Mouse (Mus musculus): ENCODE measurements around the gene Ppfibp1. TPM values are rescaled to one million over a fixed set of nuclear protein-coding genes. Genes with fewer than 3 reads are reported as not detected.

The Ppfibp1 gene
- total RNA-seq, 2 experiments from 2014 or later = 35.3 to 40.6 TPM

GRCm38 (mm10) chr6:147062034-147062433, 173.7 kb downstream of the Ppfibp1 start:
- H3K4me3 ChIP-seq = no peak overlapping the region
- TF ChIP-seq CTCF (conservative IDR thresholded peaks at IDR 0.05) = no peak
- H3K27ac ChIP-seq = no peak overlapping the region
- DNase-seq (ENCODE audit: low spot score in 2 of 2) = no peak

DNA sequence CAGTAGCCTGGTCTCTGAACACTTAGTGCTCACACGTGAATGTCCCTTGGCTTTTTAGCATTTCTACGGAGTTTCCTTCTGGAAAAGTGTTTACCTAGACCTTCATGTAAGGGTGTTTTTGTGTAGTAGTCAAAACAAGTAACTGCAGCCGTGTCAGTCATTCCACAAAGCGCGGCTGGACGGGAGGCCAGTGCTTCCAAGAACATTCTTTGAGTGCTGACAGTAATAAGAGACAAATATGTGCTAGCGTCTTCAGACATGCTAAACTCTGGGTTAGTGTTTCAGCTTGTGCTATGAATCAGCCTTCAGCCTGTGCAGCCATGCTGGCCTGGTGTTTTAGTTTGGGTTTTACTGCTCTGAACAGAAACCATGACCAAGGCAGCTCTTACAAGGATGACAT, 174.4 kb downstream of the Ppfibp1 start:
- Histone ChIP-seq H3K4me3 (no peak overlapping the region), H3K27ac (no peak overlapping the region)
- no peak for TF ChIP-seq CTCF (conservative IDR thresholded peaks at IDR 0.05)
- DNase-seq (ENCODE audit: low spot score in 2 of 2) = no peak

DNA sequence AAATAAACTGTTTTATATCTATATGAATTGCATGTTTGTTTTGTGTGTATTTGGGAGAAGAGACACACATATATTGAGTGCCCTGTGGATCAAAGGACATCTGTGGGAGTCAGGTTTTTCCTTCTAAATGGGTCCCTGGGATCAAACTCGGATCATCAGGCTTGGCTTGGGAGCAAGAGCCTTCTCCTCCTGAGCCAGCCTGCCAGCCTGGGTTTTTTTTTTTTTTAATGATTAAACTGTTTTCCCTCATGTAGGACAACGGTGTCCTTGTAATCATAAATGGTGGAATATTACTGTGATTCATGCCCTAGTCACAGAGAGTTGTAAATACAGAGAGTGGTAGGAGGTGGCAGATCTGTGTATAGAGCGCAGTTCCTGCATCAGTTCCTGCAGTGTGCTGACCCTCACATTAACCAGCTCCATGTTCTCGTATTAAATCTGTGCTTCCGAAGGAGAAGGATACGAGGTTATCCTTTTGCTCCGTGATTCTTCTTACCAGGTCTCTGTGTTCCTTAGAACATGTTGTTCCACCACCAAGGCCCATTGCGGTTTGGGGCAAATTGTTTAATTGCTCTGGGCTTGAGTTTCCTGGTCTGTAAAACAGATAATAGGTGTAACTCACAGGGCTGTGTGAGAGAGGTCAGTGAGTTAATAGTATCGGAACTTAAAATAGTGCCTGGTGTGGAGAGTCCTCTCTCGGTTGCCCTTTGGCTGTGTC, 176.1 kb downstream of the Ppfibp1 start:
- DNase-seq (ENCODE audit: low spot score in 2 of 2) = no peak
- TF ChIP-seq CTCF (conservative IDR thresholded peaks at IDR 0.05) = no peak
- H3K4me3 ChIP-seq = no peak overlapping the region
- H3K27ac ChIP-seq = no peak overlapping the region

- no peak overlapping the region for H3K27ac ChIP-seq
- TF ChIP-seq CTCF (conservative IDR thresholded peaks at IDR 0.05) = no peak
- no peak overlapping the region for H3K4me3 ChIP-seq
- no peak for DNase-seq (ENCODE audit: low spot score in 2 of 2)
Observed at GRCm38 (mm10) chr6:147064944-147065261, 176.6 kb downstream of the Ppfibp1 start.

GRCm38 (mm10) chr6:147075808-147076387, 187.6 kb downstream of the Ppfibp1 start:
- TF ChIP-seq CTCF (conservative IDR thresholded peaks at IDR 0.05) = no peak
- DNase-seq (ENCODE audit: low spot score in 2 of 2) = no peak
- no peak overlapping the region for H3K4me3 ChIP-seq
- H3K27ac ChIP-seq = no peak overlapping the region

DNA sequence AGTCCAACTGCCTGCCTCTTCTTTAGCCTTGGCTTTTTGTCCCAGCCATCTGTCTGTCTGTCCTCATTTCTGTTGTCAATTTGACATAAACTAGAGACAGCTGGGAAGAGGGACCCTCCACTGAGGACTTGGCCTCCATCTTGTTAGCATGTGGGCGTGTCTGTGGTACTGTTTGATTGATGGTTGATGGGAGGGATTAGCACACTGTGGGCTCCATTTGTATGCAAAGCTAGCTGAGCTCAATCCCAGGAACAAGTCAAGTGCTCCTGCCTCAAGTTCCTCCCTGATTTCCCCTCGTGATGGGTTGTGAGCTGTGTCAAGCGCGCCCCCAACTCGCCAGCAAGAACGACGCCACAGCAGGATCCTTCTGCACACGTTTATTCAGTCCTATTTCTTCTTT, 188.6 kb downstream of the Ppfibp1 start:
- Histone ChIP-seq H3K4me3 (no peak overlapping the region), H3K27ac (no peak overlapping the region)
- TF ChIP-seq CTCF (conservative IDR thresholded peaks at IDR 0.05) = no peak
- no peak for DNase-seq (ENCODE audit: low spot score in 2 of 2)

DNA sequence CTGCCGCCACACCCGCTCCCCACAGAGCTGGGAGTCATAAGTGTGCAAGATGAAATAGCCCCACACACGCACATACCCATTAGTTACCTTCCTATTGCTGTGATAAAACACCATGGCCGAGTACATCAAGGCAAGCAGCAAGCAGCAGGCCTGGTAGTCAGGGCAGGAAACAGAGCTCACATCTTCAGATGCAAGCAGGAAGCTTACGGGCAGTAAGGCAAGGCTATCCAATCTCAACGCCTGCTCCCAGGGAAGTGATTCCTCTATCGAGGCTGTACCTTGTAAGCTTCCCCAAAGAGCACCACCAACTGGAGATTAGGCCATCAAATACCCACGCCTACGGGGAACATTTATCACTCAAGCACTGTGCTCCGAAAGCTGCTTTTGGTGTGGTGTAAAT, 191.6 kb downstream of the Ppfibp1 start:
- no peak overlapping the region for H3K4me3 ChIP-seq
- TF ChIP-seq CTCF (conservative IDR thresholded peaks at IDR 0.05) = no peak
- DNase-seq (ENCODE audit: low spot score in 2 of 2) = no peak

More for the DNA sequence above, 191.6 kb downstream of the Ppfibp1 start:
- no peak overlapping the region for H3K27ac ChIP-seq

Other genes with a start within 250 kb of the Ppfibp1 start
- gene Med21, start 245.9 kb upstream of the Ppfibp1 start, total RNA-seq (2021) = 10 to 100 TPM; 42.8 to 44.7 TPM
- 10 to 100 TPM; 40.3 to 43.3 TPM for gene Tm7sf3, start 245.7 kb upstream of the Ppfibp1 start, total RNA-seq (2021)
- 10 to 100 TPM; 21.1 to 22.5 TPM for gene Stk38l, start 163.5 kb upstream of the Ppfibp1 start, total RNA-seq (2021)
- 10 to 100 TPM in 1 of 2 experiments, 1 to 10 TPM in 1; 9.0 to 10.4 TPM for gene Arntl2, start 92.4 kb upstream of the Ppfibp1 start, total RNA-seq (2021)
- gene Smco2, start 38.4 kb upstream of the Ppfibp1 start, total RNA-seq (2021) = not detected
- not detected for gene 1700034J05Rik, start 65.9 kb downstream of the Ppfibp1 start, total RNA-seq (2021)
- 1 to 10 TPM; 1.1 to 2.1 TPM for gene Rep15, start 144.1 kb downstream of the Ppfibp1 start, total RNA-seq (2021)
- 10 to 100 TPM; 41.7 to 54.8 TPM for gene Mrps35, start 154.3 kb downstream of the Ppfibp1 start, total RNA-seq (2021)
- gene Mansc4, start 198.5 kb downstream of the Ppfibp1 start, total RNA-seq (2021) = under 1 TPM in 1 of 2 experiments, not detected in 1; 0.77 TPM
- 10 to 100 TPM; 17.3 to 19.8 TPM for gene Klhl42, start 202.9 kb downstream of the Ppfibp1 start, total RNA-seq (2021)

Data from layer of hippocampus, adult 2 months (tissue).